8 mouse cellular contexts compared by ENCODE assay signal in genomic region chr5:52669426-52670191, GRCm38 (mm10). TPM values are rescaled to one million over a fixed set of nuclear protein-coding genes. Genes with fewer than 3 reads are reported as not detected.
DNase-seq lines count a peak whose midpoint lies in the region; ATAC-seq lines count a peak whose summit lies in the region.

Gene Sepsecs, minus strand, starts transcription at chr5:52669708.

- peak within 1 kb of the TSS; percentile 51 for H3K27ac ChIP-seq in lung, embryonic 16.5 days (ENCODE audit: low read length)

- H3K4me2 ChIP-seq in lung, embryonic 16.5 days (ENCODE audit: low read depth, low read length), result peak within 1 kb of the TSS; percentile 71

- ATAC-seq in hematopoietic stem cell, adult 5-6 weeks (replicated peaks in 1 of 2; ENCODE audit: insufficient read depth in 1 of 2, low FRiP score in 2 of 2, low TSS enrichment in 1 of 2, low read depth in 1 of 2, poor library complexity in 2 of 2, severe bottlenecking in 2 of 2), result peak; percentile 94 to 96
- peak; percentile 97 for ATAC-seq in lung, embryonic 16.5 days (ENCODE audit: low read depth)

- H3K36me3 ChIP-seq in lung, embryonic 16.5 days (ENCODE audit: control insufficient read depth, insufficient read depth, low read length), result no peaks in the 10 kb centered on the region

- peak; percentile 68 for DNase-seq in MEL-GATA-1-ER (ENCODE audit: extremely low read depth, low read depth)
- DNase-seq in cerebellum, adult 8-10 months, result peak; percentile 93
- DNase-seq in forelimb bud, embryonic 11.5 days (ENCODE audit: low read depth, low spot score), result peak; percentile 89
- peak; percentile 86 for DNase-seq in layer of hippocampus, adult 9-10 months (ENCODE audit: low spot score)
- DNase-seq in ovary, postnatal 10 days (ENCODE audit: low spot score), result peak; percentile 85
- DNase-seq in thymus, postnatal 10 days (ENCODE audit: low spot score in 2 of 2), result peak; percentile 87 to 93

- H3K9ac ChIP-seq in lung, embryonic 16.5 days (ENCODE audit: low read length), result peak within 1 kb of the TSS; percentile 89

- 3% methylated on average over 56 of the region's 56 CpGs for WGBS in lung, embryonic 16.5 days

- H3K9me3 ChIP-seq in lung, embryonic 16.5 days (ENCODE audit: control insufficient read depth, low read length), result no peaks in the 10 kb centered on the region

- peaks cover 4% of the 10 kb centered on the region; the same call in 1 of the 2 replicates for H3K4me1 ChIP-seq in lung, embryonic 16.5 days (replicated peaks; ENCODE audit: control insufficient read depth, insufficient read depth, low read length)

- H3K27me3 ChIP-seq in lung, embryonic 16.5 days (ENCODE audit: control insufficient read depth, insufficient read depth, low read depth, low read length), result no peaks in the 10 kb centered on the region

- peak within 1 kb of the TSS; percentile 75 for H3K4me3 ChIP-seq in lung, embryonic 16.5 days (ENCODE audit: low read length)

RNA-seq across cellular contexts. Expression of gene Sepsecs, which starts in this region (rescaled TPM):
- total RNA-seq in hematopoietic stem cell, adult 5-6 weeks (2017), result 13.5 and 23.7 TPM in 2 replicates
- 9.7 and 10.2 TPM in 2 replicates for polyA plus RNA-seq in lung, embryonic 16.5 days (2015; fragmentation: Nextera tagmentation; extraction: Ambion mirVana)

Comparison
In these comparisons a context has a peak if more than half of its experiments do, and no peak if none do; other contexts are left out.
1. Peak in every context shown above with its lines: DNase-seq, ATAC-seq, H3K4me3 ChIP-seq and H3K27ac ChIP-seq.